Mouse (Mus musculus) spleen, postnatal 4 days (tissue): ENCODE measurements around the gene Espnl.

Experiments used
- DNase-seq, 2 experiments: peaks; one replicate each; pipeline ENCODE4 v3.0.0; 2022; ENCODE audit warnings: low spot score in 2 of 2

Espnl gene

GRCm38 (mm10) chr1:91380453-91381090, 58.7 kb downstream of the Espnl start:
- peak; percentile 76 to 91 for DNase-seq

DNA sequence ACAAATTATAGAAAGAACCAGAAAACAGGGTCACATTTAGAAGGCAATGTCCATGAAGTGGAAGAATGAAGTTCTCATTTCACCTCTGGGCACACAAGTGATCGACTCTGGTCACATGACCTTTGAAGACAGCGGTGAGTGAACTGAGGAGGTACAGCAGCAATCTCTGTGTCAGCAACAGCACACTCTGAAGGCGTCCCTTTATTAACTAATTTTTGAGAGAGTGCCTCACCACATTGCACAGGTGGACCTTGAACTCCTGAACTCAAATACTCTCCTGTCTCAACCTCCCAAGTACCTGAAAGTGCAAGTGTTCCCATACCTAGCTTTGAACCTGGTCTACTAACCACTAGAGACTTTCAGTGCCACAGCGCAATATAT, 59.2 kb downstream of the Espnl start:
- DNase-seq: no peak

DNA sequence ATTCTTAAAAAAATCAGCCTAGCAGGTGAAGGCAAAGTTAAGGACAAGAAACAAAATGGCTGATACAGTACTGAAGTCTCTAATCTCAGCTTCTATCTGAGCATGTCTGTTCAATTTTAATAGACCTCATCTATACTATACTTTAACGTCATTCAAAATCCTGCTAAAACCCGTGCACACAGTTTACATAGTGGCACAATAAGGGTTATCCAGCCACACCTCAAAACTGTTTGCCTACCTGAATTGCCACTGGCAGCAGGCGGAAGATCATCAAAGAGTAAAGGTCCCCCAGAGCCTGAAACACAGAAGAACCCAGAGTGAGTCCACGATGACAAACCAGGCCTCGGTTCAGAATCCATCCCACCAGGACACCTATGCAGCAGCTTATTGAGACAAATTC, 68.5 kb downstream of the Espnl start:
- DNase-seq: no peak

- no peak for DNase-seq
Observed at GRCm38 (mm10) chr1:91397927-91398259, 76.0 kb downstream of the Espnl start.
